Mouse (Mus musculus) layer of hippocampus, postnatal 14 days (tissue): ENCODE measurements around the gene Jagn1. TPM values are rescaled to one million over a fixed set of nuclear protein-coding genes. Genes with fewer than 3 reads are reported as not detected.

ENCODE experiments used
- DNase-seq, 2 experiments: peaks; one replicate each; pipeline ENCODE4 v3.0.0; 2021 to 2022; ENCODE audit warnings: low spot score in 2 of 2, mixed read lengths in 1 of 2
- long read RNA-seq, 2 experiments: library from polyadenylated mRNA; stranded (forward); transcript quantifications; one replicate each; pipeline ENCODE4 v2.0.0; 2021
- total RNA-seq, 2 experiments: library from RNA; stranded (reverse); gene quantifications; 2 replicates each; pipeline ENCODE4 v1.2.3; 2021

Jagn1 gene
- total RNA-seq, result 10 to 100 TPM; 45.6 to 53.3 TPM
- long read RNA-seq, experiment 1, transcript Jagn1-201 (2 exons, 1,201 nt), result major isoform, 36 of 42 reads
- long read RNA-seq, experiment 1, partial matches to known transcripts, result 0 of 42 reads
- long read RNA-seq, experiment 1, other reads (novel, unspliced or antisense), result 3 of 42 reads
- long read RNA-seq, experiment 2, transcript Jagn1-201 (2 exons, 1,201 nt), result major isoform, 67 of 82 reads
- long read RNA-seq, experiment 2, partial matches to known transcripts, result 4 of 82 reads
- long read RNA-seq, experiment 2, other reads (novel, unspliced or antisense), result 9 of 82 reads

GRCm38 (mm10) chr6:113442442-113443090, at the start of gene Jagn1:
TSS of gene Jagn1 (plus strand) at chr6:113442569.
- DNase-seq, result peak; percentile 88 to 93

DNA sequence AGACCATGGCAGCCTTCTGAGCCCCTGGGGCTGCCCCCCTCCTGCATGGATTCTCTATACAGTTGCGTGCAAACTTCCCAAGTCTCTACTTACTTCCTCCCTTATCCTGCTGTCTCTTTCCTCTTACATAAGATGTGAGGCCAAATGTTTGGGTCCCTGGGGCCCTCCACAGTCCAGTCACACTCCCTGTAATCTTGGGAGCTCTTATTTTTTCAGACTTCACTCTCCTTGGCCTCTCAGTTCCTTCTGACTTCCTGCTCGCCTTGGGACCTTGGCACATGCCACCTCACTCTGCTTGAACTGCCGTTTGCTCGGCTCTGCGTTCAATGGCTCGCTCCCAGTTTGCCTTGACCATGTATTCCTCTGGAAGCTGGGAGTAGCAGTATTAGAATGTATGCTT, 48.4 kb upstream of the Jagn1 start:
- DNase-seq, result no peak

GRCm38 (mm10) chr6:113394811-113395210, 47.6 kb upstream of the Jagn1 start:
- DNase-seq, result no peak

- no peak for DNase-seq
Measured at GRCm38 (mm10) chr6:113395501-113395900, 46.9 kb upstream of the Jagn1 start.

DNA sequence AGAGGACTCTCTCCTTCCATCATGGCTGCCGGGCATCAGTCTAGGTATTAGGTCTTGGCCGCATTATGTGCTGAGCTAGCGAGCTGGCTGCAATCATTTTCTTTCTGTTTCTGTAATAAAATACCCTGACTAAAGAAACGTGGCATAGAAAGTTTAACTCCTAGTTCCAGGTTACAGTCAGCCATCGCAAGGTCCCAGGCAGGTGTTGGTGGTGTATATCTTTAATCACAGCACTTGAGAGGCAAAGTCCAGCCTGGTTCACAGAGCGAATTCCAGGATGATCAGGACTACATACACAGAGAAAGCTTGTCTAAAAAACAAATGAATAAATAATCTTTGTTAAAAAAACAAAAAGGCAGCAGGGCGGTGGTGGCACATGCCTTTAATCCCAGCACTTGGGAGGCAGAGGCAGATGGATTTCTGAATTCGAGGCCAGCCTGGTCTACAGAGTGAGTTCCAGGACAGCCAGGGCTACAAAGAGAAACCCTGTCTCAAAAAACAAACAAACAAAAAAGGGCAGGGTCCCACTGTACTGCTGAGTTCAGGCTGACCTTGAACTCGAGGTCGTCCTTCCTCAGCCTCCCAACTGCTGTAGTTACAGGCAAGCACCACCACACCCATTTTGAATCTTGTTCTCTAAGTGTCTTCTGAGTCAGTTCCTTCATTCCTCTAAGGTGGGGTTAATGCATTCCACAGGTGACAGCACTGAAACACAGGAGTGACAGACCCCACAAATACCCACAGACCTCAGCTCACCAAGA, 45.9 kb upstream of the Jagn1 start:
- DNase-seq, result no peak

- peak; percentile 42 to 69 for DNase-seq
Measured at GRCm38 (mm10) chr6:113402094-113402493, 40.3 kb upstream of the Jagn1 start.

DNA sequence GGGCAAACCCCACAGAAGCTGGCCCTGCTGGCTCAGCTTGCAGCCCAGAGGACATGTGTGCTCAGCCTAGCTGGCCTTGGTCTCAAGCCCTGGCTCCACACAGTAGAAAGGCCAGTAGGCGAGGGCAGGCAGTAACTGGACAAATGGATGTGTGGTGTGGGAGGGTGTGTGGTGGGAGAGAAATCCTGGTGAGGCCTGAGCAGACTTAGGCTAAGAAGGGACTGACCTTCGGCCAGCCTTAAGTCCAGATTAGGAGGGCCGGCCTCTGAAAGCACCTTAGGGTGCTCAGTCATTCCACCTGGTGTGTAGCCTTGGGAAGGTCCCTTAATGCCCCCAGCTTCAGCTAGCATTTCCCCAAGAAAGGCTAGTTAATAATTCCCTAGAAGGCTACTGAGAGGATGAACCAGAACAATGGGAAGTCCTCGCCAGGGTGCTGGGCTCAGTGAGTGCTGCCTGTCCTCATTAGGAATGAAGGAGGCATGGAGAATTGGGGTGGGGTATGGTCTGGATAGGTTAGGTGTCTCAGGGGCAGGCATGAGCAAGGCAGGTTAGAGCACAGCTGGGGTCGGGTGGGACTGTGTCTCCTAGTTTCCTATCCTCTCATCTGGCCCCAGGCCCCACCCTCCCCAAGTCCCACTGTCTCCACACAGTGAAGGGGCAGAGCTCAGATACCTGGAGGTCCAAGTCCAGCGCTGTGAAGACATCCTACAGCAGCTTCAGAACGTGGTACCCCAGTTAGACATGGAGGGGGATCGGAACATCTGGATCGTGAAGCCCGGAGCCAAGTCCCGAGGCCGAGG, 37.5 kb upstream of the Jagn1 start:
- no peak for DNase-seq

DNA sequence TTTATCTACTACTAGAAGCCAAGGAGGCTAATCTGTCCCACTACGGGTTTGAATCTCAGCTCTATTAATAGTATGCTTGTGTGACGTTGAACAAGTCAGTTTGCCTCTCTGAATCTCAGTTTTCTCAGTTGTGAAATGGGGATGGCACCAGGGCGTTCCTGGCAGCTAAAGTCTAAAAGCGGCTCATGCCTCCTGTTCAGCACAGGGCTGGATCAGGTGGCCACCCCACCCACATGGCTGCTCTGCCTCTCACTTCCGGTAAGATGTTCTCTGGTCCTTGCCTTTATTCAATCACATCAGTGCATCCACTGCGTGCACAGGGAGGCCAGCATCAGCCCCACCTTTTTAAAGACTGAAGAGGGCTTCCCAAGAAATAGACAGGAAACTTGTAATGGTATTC, 36.9 kb upstream of the Jagn1 start:
- peak in 1 of 2 experiments; percentile 30 for DNase-seq

GRCm38 (mm10) chr6:113406683-113407082, 35.7 kb upstream of the Jagn1 start:
- DNase-seq, result peak in 1 of 2 experiments; percentile 65

GRCm38 (mm10) chr6:113410001-113410400, 32.4 kb upstream of the Jagn1 start:
- DNase-seq, result no peak

GRCm38 (mm10) chr6:113416416-113416815, 26.0 kb upstream of the Jagn1 start:
- no peak for DNase-seq

DNA sequence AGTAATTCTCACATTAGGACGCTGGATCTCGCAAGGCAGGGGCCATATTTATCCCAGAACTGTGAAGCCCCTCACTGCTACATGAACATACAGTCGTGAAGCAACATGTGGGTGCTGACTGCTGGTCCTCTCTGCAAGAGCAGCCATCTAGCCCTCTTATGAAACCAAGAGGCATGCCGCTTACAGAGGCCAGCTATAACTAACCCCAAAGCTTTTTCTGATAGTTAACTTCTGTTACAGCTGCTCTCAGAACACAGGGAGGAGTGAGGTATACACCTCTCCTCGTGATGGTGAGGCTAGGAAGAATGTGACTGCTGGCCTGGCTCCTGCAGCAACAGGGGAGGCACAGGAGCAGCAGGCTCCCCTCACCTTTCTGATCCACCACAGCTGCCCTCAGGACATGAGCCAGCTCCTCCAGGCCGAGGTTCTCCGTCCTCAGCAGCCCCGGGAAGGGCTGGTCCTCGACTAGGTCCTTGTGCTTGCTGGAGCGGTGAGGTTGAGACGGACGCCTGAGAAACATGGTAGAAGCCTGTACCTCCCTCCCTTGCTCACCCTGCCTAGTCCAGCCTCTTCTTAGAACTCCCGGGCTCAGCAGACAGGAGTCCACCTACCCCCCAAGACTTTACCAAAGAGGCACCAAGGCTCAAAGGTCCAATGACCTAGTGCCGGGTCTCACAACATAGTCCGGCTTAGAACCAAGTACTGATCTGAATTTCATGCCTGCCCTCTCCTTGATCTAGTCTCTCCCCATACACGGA, 23.7 kb upstream of the Jagn1 start:
- DNase-seq, result no peak

DNA sequence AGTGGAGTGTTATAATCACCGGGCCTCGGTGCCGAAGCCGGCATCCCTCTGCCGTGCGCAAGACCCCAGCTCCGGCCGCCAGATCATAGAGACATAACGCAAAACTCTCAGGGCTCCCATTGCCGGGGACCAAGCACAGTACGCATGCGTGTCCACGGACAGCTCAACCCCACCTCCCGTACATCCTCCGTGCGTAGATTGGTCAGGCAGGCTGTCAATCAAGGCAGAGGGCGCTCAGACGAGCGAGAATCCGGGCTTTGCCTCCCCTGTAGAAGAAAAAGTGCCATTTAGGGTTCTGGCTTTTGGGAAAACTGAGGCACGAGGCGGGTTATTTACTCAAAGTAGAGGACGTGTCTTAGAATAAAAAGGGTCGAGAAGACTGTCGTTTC, 23.2 kb upstream of the Jagn1 start, which contains the start of gene Rpusd3:
TSS of gene Rpusd3 (minus strand) at position 142 of the 389 bp plus-strand sequence.
- DNase-seq, result peak; percentile 97 to 98

DNA sequence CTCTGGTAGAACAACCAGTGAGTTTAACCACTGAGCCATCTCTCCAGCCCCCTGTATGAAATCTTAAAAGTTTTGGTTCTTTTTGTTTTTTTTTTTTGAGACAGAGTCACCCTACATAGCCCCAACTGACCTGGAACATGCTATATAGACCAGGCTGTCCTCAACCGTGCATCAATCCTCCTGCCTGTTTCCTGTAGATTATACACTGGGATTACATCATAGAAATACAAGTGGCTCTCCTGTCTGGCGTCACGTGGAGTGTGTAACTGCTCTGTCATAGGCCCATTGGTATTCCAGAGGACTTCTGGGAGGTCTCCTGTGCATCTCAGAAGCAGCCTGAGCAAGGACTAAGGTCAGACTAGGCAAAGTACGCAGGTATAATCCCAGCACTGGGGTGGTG, 19.4 kb upstream of the Jagn1 start:
- no peak for DNase-seq

GRCm38 (mm10) chr6:113424187-113424586, 18.2 kb upstream of the Jagn1 start:
- no peak for DNase-seq

- no peak for DNase-seq
Measured at GRCm38 (mm10) chr6:113426696-113427095, 15.7 kb upstream of the Jagn1 start.

GRCm38 (mm10) chr6:113427397-113427796, 15.0 kb upstream of the Jagn1 start:
- DNase-seq, result no peak

- DNase-seq, result no peak
Measured at GRCm38 (mm10) chr6:113428006-113428405, 14.4 kb upstream of the Jagn1 start.

DNA sequence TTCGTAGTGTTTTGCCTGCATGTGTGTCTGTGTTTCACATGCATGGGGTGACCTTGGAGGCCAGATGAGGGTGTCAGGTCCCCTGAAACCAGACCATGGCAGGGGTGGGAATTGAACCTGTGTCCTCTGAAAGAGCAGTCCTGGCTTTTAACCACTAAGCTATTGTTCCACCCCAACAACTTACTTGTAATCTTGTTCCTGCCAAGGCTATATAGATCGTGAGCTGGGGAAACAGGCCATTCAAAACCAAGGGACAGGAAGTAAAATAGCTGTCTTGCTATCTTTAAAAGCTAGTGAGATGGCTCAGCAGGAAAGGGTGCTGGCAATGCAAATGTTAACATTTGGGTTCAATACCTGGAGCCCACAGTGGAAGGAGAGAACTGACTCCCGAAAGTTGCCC, 12.4 kb upstream of the Jagn1 start:
- DNase-seq, result no peak

DNA sequence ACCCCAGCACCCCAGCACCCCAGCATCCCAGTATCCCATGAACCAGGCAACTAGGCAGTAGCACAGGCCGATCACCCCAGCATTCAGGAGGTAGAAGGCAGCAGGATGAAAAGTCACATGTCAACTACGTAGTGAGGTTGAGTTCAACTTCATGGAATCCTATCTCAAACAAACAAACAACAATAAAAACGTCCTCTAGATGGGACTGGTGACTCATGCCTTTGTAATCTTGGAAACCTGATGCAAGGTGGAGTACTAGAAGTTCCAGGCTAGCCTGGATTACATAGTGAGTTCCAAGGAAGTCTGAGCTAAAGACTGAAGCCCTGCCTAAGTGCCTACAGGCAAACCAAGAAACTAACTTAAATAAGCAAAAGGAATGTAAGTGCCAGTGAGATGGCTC, 11.5 kb upstream of the Jagn1 start:
- DNase-seq, result no peak
